Mouse (Mus musculus): ENCODE data around the gene Sptbn4. TPM values are rescaled to one million over a fixed set of nuclear protein-coding genes. Genes with fewer than 3 reads are reported as not detected.
A peak's percentile ranks its signal among the peaks of the same experiment; 100 is the strongest.

Sptbn4 gene
- polyA plus RNA-seq, 1 experiment from 2014 or later: 0.28 TPM

- peak overlapping the region; percentile 43 for H3K4me3 ChIP-seq (replicated peaks; ENCODE audit: low read depth, low read length)
- H3K4me1 ChIP-seq (replicated peaks; ENCODE audit: insufficient read depth, low read length): peaks cover 6% of the 10 kb centered on the region
- no peaks in the 10 kb centered on the region for H3K9me3 ChIP-seq (replicated peaks; ENCODE audit: low read length)
- peaks cover 24% of the 10 kb centered on the region for H3K27me3 ChIP-seq (ENCODE audit: insufficient read depth, low read length)
- no peak overlapping the region for H3K27ac ChIP-seq
- TF ChIP-seq CTCF (IDR thresholded peaks at IDR 0.05; ENCODE audit: low read depth): no peak
- H3K9ac ChIP-seq (ENCODE audit: low read depth, low read length): 0 out of 2 replicates have a peak overlapping the region, but pooled peaks have one; percentile 54
- peak; percentile 95 for ATAC-seq (replicated peaks; ENCODE audit: low FRiP score, low read depth)
- peak; percentile 99 for DNase-seq (ENCODE audit: low spot score)
- peak overlapping the region; percentile 75 for H3K4me2 ChIP-seq (ENCODE audit: low read length)
- WGBS: under 1% methylated on average over 52 of the region's 52 CpGs
- no peaks in the 10 kb centered on the region for H3K36me3 ChIP-seq (ENCODE audit: insufficient read depth, low read length)
Observed at GRCm38 (mm10) chr7:27361283-27361946, 86.1 kb downstream of the Sptbn4 start.

GRCm38 (mm10) chr7:27360749-27361148 lies 86.7 kb downstream of the Sptbn4 start:
- Histone ChIP-seq H3K4me3 (replicated peaks; ENCODE audit: low read depth, low read length) (no peak overlapping the region), H3K4me1 (replicated peaks; ENCODE audit: insufficient read depth, low read length) (peaks cover 8% of the 10 kb centered on the region), H3K9ac (ENCODE audit: low read depth, low read length) (no peak overlapping the region), H3K36me3 (ENCODE audit: insufficient read depth, low read length) (no peaks in the 10 kb centered on the region), H3K4me2 (ENCODE audit: low read length) (peak overlapping the region; percentile 38), H3K27me3 (ENCODE audit: insufficient read depth, low read length) (peaks cover 17% of the 10 kb centered on the region), H3K9me3 (replicated peaks; ENCODE audit: low read length) (no peaks in the 10 kb centered on the region), H3K27ac (no peak overlapping the region)
- no peak for TF ChIP-seq CTCF (IDR thresholded peaks at IDR 0.05; ENCODE audit: low read depth)
- WGBS: 53% methylated on average over 6 of the region's 6 CpGs
- no peak for ATAC-seq (replicated peaks; ENCODE audit: low FRiP score, low read depth)
- DNase-seq (ENCODE audit: low spot score): no peak

GRCm38 (mm10) chr7:27359706-27360358 lies 87.7 kb downstream of the Sptbn4 start:
- Histone ChIP-seq H3K27me3 (ENCODE audit: insufficient read depth, low read length) (peaks cover 9% of the 10 kb centered on the region; the same call in 1 of the 2 replicates), H3K4me1 (replicated peaks; ENCODE audit: insufficient read depth, low read length) (peaks cover 8% of the 10 kb centered on the region), H3K4me3 (replicated peaks; ENCODE audit: low read depth, low read length) (no peak overlapping the region), H3K36me3 (ENCODE audit: insufficient read depth, low read length) (no peaks in the 10 kb centered on the region), H3K9ac (ENCODE audit: low read depth, low read length) (no peak overlapping the region), H3K4me2 (ENCODE audit: low read length) (no peak overlapping the region), H3K27ac (no peak overlapping the region), H3K9me3 (replicated peaks; ENCODE audit: low read length) (no peaks in the 10 kb centered on the region)
- no peak for DNase-seq (ENCODE audit: low spot score)
- ATAC-seq (replicated peaks; ENCODE audit: low FRiP score, low read depth): no peak
- WGBS: 89% methylated on average over 9 of the region's 9 CpGs
- TF ChIP-seq CTCF (IDR thresholded peaks at IDR 0.05; ENCODE audit: low read depth): no peak

GRCm38 (mm10) chr7:27359162-27359561 lies 88.3 kb downstream of the Sptbn4 start:
- Histone ChIP-seq H3K4me1 (replicated peaks; ENCODE audit: insufficient read depth, low read length) (peaks cover 14% of the 10 kb centered on the region), H3K4me3 (replicated peaks; ENCODE audit: low read depth, low read length) (no peak overlapping the region), H3K27ac (no peak overlapping the region), H3K27me3 (ENCODE audit: insufficient read depth, low read length) (peaks cover 2% of the 10 kb centered on the region; the same call in 1 of the 2 replicates), H3K4me2 (ENCODE audit: low read length) (no peak overlapping the region), H3K36me3 (ENCODE audit: insufficient read depth, low read length) (no peaks in the 10 kb centered on the region), H3K9me3 (replicated peaks; ENCODE audit: low read length) (no peaks in the 10 kb centered on the region), H3K9ac (ENCODE audit: low read depth, low read length) (no peak overlapping the region)
- no peak for DNase-seq (ENCODE audit: low spot score)
- 75% methylated on average over 2 of the region's 2 CpGs for WGBS
- TF ChIP-seq CTCF (IDR thresholded peaks at IDR 0.05; ENCODE audit: low read depth): no peak
- ATAC-seq (replicated peaks; ENCODE audit: low FRiP score, low read depth): no peak

GRCm38 (mm10) chr7:27357595-27357978 lies 89.9 kb downstream of the Sptbn4 start:
- Histone ChIP-seq H3K27ac (peak overlapping the region; percentile 80; the same call in 1 of the 2 replicates), H3K9me3 (replicated peaks; ENCODE audit: low read length) (no peaks in the 10 kb centered on the region), H3K36me3 (ENCODE audit: insufficient read depth, low read length) (no peaks in the 10 kb centered on the region), H3K4me3 (replicated peaks; ENCODE audit: low read depth, low read length) (peak overlapping the region; percentile 57), H3K4me2 (ENCODE audit: low read length) (peak overlapping the region; percentile 82), H3K4me1 (replicated peaks; ENCODE audit: insufficient read depth, low read length) (peaks cover 14% of the 10 kb centered on the region), H3K27me3 (ENCODE audit: insufficient read depth, low read length) (no peaks in the 10 kb centered on the region), H3K9ac (ENCODE audit: low read depth, low read length) (no peak overlapping the region)
- DNase-seq (ENCODE audit: low spot score): no peak
- no peak for TF ChIP-seq CTCF (IDR thresholded peaks at IDR 0.05; ENCODE audit: low read depth)
- ATAC-seq (replicated peaks; ENCODE audit: low FRiP score, low read depth): no peak
- WGBS: 24% methylated on average over 3 of the region's 3 CpGs

- H3K36me3 ChIP-seq (ENCODE audit: insufficient read depth, low read length): 0 out of 2 replicates have a peak, but pooled peaks cover 3% of the 10 kb centered on the region
- H3K27ac ChIP-seq: peak within 1 kb of the TSS; percentile 80
- TF ChIP-seq CTCF (IDR thresholded peaks at IDR 0.05; ENCODE audit: low read depth): no peak
- 3% methylated on average over 27 of the region's 27 CpGs for WGBS
- no peaks in the 10 kb centered on the region for H3K9me3 ChIP-seq (replicated peaks; ENCODE audit: low read length)
- H3K4me2 ChIP-seq (ENCODE audit: low read length): peak within 1 kb of the TSS; percentile 82
- H3K4me3 ChIP-seq (replicated peaks; ENCODE audit: low read depth, low read length): peak within 1 kb of the TSS; percentile 57
- H3K4me1 ChIP-seq (replicated peaks; ENCODE audit: insufficient read depth, low read length): peaks cover 14% of the 10 kb centered on the region
- ATAC-seq (replicated peaks; ENCODE audit: low FRiP score, low read depth) (no peak), DNase-seq (ENCODE audit: low spot score) (peak; percentile 74)
- no peaks in the 10 kb centered on the region for H3K27me3 ChIP-seq (ENCODE audit: insufficient read depth, low read length)
- peak within 1 kb of the TSS; percentile 54; the same call in 1 of the 2 replicates for H3K9ac ChIP-seq (ENCODE audit: low read depth, low read length)
Observed at GRCm38 (mm10) chr7:27356861-27357594, 90.5 kb downstream of the Sptbn4 start, which contains the start of gene Gm20479. Gene Gm20479, minus strand, starts transcription at chr7:27357419.

All from kidney, postnatal 0 days (tissue).